Mouse (Mus musculus) hindbrain, embryonic 16.5 days (tissue): Measurements from ENCODE around the gene Rep15. TPM values are rescaled to one million over a fixed set of nuclear protein-coding genes. Genes with fewer than 3 reads are reported as not detected.

Experiments used
- ATAC-seq: fragments of 200-750 bp; cut with Nextera tagmentation; 2 replicates; pipeline ENCODE4 v1.8.0; 2017; ENCODE audit warnings: moderate TSS enrichment, moderate library complexity
- H3K27ac ChIP-seq: fragments of 300-500 bp; sonication (generic); 2 replicates; pipeline ENCODE4 v1.5.1; 2014; ENCODE audit warnings: low read depth, mild to moderate bottlenecking, control low read depth, low read length, moderate library complexity
- H3K27me3 ChIP-seq: fragments of 300-500 bp; sonication (generic); replicated peaks from 2 replicates; pipeline ENCODE4 v1.6.1; 2014; ENCODE audit warnings: low read length; ENCODE audit not compliant: control insufficient read depth, insufficient read depth
- H3K36me3 ChIP-seq: fragments of 300-500 bp; sonication (generic); 2 replicates; pipeline ENCODE4 v1.6.1; 2014; ENCODE audit warnings: mild to moderate bottlenecking, low read length, moderate library complexity, mixed read lengths; ENCODE audit not compliant: control insufficient read depth, insufficient read depth
- H3K4me1 ChIP-seq: fragments of 300-500 bp; sonication (generic); 2 replicates; pipeline ENCODE4 v1.6.1; 2014; ENCODE audit warnings: low read depth, low read length; ENCODE audit not compliant: control insufficient read depth, insufficient read depth
- H3K4me2 ChIP-seq: fragments of 300-500 bp; sonication (generic); 2 replicates; pipeline ENCODE4 v1.6.1; 2014; ENCODE audit warnings: mild to moderate bottlenecking, low read length, control low read depth, moderate library complexity
- H3K4me3 ChIP-seq: fragments of 300-500 bp; sonication (generic); 2 replicates; pipeline ENCODE4 v1.5.1; 2014; ENCODE audit warnings: mild to moderate bottlenecking, low read length, control low read depth, moderate library complexity
- H3K9ac ChIP-seq: fragments of 300-500 bp; sonication (generic); 2 replicates; pipeline ENCODE4 v1.6.1; 2014; ENCODE audit warnings: low read depth, mild to moderate bottlenecking, control low read depth, low read length, moderate library complexity
- H3K9me3 ChIP-seq: fragments of 300-500 bp; sonication (generic); 2 replicates; pipeline ENCODE4 v1.6.1; 2014; ENCODE audit warnings: mild to moderate bottlenecking, low read length, moderate library complexity; ENCODE audit not compliant: control insufficient read depth
- WGBS: fragments of 180-500 bp; shearing (Covaris S2); extraction: QIAGEN DNeasy Blood & Tissue Kit; methylation state at CpG from one replicate; pipeline ENCODE4 v1.1.7; 2014; 5-methylcytosine and 5-hydroxymethylcytosine counted together
- polyA plus RNA-seq: library from polyadenylated mRNA; unstranded; fragments of >200 nt; fragmentation: Nextera tagmentation; extraction: Ambion mirVana; gene quantifications from 2 replicates; pipeline ENCODE4 v1.2.1, GENCODE M21; 2015

The Rep15 gene
- polyA plus RNA-seq = 0.54 and 0.82 TPM in 2 replicates

DNA sequence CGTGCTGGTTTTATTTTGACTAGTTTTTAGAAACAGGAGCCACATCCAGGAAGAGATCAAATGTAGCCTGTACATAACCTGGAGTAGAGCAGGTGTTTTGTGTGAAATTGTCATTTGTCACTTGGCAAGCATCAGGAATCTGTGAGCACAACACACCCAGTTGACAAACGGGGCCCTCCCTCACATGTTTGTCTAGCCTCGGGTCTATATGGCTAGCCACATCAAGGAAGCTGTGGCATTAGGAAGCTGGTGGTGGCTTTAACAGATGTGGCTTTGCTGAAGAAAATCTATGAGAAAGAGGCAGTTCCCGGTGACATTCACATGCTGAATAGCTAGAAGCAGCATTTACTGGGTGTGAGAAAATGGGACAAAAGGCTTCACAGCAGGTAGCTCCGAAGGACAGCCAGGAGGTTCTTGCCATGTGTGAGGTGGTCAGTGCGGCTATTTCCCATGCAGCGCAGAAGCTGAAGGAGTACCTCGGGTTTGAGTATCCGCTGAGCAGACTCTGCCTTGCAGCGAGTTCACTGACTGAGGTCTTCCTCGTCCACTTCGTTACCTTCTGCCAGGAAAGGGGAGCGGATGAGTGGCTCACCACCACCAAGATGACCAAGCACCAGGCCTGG lies at the start of gene Rep15:
Gene Rep15, plus strand, starts transcription at position 282 of the 623 bp plus-strand sequence.
- no peak for ATAC-seq

DNA sequence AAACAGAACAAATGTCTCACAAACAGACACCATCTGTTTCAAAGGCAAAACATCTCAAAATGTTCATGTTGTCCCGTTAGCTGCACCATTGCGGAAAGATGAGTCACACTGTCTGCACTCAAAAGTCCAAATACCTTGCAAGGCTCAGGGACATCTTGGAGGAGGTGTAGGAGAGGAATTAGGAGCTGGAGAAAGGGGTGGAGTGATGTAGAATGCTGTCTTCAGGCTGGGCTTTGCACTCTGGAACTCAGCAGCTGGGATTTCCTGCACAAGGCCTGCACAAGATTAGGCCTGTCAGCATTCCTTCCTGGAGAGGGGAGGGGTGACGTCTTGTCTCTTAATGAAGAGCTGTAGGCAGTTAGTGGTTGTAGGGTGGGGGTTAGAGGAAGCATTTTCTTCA lies 47.8 kb upstream of the Rep15 start:
- 84% methylated on average over 3 of the region's 3 CpGs for WGBS
- no peak for ATAC-seq
- no peak overlapping the region for H3K4me2 ChIP-seq
- no peaks in the 10 kb centered on the region for H3K36me3 ChIP-seq
- H3K9me3 ChIP-seq = no peaks in the 10 kb centered on the region
- no peaks in the 10 kb centered on the region for H3K4me1 ChIP-seq
- no peak overlapping the region for H3K4me3 ChIP-seq
- H3K27ac ChIP-seq = no peak overlapping the region
- no peaks in the 10 kb centered on the region for H3K27me3 ChIP-seq
- no peak overlapping the region for H3K9ac ChIP-seq

More for the DNA sequence above, at the start of gene Rep15:
- WGBS = 39% methylated on average over 13 of the region's 13 CpGs
- no peak within 1 kb of the TSS for H3K27ac ChIP-seq
- no peaks in the 10 kb centered on the region for H3K9me3 ChIP-seq
- H3K27me3 ChIP-seq = no peaks in the 10 kb centered on the region
- H3K36me3 ChIP-seq = no peaks in the 10 kb centered on the region
- H3K4me1 ChIP-seq = no peaks in the 10 kb centered on the region
- H3K4me3 ChIP-seq = no peak within 1 kb of the TSS
- no peak within 1 kb of the TSS for H3K9ac ChIP-seq
- no peak within 1 kb of the TSS for H3K4me2 ChIP-seq

DNA sequence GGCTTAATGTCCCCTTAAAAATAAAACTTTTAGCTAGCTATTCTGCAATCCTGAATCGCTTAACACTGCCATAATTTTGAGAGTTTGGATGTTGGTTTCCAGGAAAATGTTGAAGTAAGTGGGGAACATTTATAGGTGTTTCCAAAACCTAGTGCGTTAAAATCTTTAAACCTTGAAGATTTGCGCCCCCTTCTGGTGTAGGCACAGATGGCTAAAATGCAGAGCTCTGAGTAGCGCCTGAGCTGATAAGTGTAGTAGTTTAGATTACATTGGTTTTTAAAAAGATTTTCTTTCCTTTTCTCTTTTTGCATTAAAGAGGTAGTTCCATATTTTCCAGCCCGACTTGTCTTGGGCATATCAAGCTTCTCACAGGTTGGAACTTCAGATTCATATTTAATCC lies 38.1 kb upstream of the Rep15 start:
- 44% methylated on average over 5 of the region's 5 CpGs for WGBS

DNA sequence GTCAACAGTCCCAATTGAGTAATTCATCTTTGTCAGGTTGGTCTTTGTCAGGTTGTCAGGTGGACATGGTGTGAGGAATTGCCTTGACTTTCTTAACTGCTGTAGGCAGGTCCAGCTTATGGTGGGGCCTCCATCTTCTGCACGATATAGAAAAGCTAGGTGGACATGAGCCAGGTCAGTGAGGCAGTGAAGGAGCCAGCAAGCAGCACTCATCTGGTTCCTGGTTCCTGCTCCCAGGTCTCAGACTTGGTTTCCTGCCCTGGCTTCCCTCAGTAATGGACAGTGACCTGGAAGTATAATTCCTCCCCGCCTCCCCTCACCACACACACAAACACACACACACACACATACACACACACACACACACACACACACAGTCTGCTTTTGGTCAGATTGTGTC lies 37.0 kb upstream of the Rep15 start:
- Histone ChIP-seq H3K27ac (no peak overlapping the region), H3K27me3 (no peaks in the 10 kb centered on the region), H3K36me3 (no peaks in the 10 kb centered on the region), H3K4me2 (no peak overlapping the region), H3K4me3 (no peak overlapping the region), H3K9ac (no peak overlapping the region), H3K9me3 (no peaks in the 10 kb centered on the region), H3K4me1 (no peaks in the 10 kb centered on the region)
- 58% methylated on average over 2 of the region's 2 CpGs for WGBS
- ATAC-seq = no peak

More for the DNA sequence above, 38.1 kb upstream of the Rep15 start:
- H3K9me3 ChIP-seq = no peaks in the 10 kb centered on the region
- no peak overlapping the region for H3K27ac ChIP-seq
- H3K9ac ChIP-seq = no peak overlapping the region
- H3K36me3 ChIP-seq = no peaks in the 10 kb centered on the region
- H3K4me3 ChIP-seq = no peak overlapping the region
- no peaks in the 10 kb centered on the region for H3K27me3 ChIP-seq
- ATAC-seq = no peak
- no peaks in the 10 kb centered on the region for H3K4me1 ChIP-seq
- H3K4me2 ChIP-seq = no peak overlapping the region

DNA sequence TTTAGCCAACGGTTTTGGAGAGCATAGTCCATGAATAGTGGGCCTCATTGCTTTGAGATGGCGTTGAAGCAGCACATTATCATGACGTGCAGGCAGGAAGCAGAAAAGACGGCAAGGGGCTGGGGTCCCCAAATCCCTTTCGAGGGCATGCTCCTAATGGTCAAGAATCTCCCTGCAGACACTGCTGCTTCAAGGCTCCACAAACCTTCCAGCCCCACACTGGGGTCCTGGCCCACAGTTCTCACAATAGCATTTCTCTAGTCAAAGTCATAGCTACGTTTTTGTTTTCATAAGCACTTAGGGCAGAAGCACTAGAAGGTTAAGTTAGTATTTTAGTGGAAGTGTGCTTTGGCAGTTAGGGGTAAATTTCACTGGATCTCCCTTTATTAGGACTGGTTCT lies 36.5 kb upstream of the Rep15 start:
- no peak overlapping the region for H3K4me3 ChIP-seq
- H3K27me3 ChIP-seq = no peaks in the 10 kb centered on the region
- no peaks in the 10 kb centered on the region for H3K9me3 ChIP-seq
- 88% methylated on average over 6 of the region's 6 CpGs for WGBS
- ATAC-seq = no peak
- no peak overlapping the region for H3K27ac ChIP-seq
- no peaks in the 10 kb centered on the region for H3K4me1 ChIP-seq
- no peak overlapping the region for H3K9ac ChIP-seq
- no peak overlapping the region for H3K4me2 ChIP-seq
- H3K36me3 ChIP-seq = no peaks in the 10 kb centered on the region

DNA sequence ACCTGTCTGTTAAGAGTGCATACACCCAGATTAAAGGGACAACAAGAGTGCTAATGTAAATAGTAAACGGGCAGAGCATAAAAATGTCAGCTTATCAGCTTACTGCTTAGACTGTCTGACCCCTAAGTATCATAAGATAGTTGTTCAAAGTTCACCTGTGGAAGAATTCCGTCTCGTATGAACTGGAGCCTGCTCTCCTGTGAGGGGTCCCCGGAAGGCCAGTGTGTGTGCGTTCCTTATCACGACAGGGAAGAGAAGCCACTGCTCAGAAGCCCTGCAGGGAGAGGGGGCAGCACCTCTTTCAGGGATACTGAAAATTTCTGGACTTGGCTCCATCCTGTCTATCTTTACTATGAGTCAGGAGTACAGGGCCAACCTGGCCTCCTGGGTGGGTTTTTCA lies 35.4 kb upstream of the Rep15 start:
- no peak overlapping the region for H3K27ac ChIP-seq
- no peaks in the 10 kb centered on the region for H3K4me1 ChIP-seq
- ATAC-seq = no peak
- H3K27me3 ChIP-seq = no peaks in the 10 kb centered on the region
- H3K36me3 ChIP-seq = no peaks in the 10 kb centered on the region
- no peak overlapping the region for H3K9ac ChIP-seq
- 89% methylated on average over 6 of the region's 6 CpGs for WGBS
- no peak overlapping the region for H3K4me2 ChIP-seq
- H3K4me3 ChIP-seq = no peak overlapping the region
- H3K9me3 ChIP-seq = no peaks in the 10 kb centered on the region

DNA sequence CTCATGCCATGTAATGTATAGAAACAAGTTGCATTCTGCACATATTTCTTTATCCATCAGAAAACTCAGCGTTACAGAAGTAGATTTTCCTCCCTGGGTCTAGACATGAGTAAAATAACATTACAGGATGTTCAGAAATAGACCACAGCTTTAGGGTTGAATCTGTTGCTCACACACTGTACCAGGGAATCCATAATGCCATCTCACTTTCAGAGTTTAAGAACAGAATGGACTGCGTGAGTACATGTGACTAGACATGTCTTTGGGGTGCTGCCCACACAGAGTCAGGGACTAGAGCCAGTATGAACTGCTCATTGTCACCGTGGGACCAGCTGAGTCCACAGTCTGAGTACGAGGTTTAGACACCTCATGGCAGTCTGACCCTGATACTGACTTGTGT lies 33.7 kb upstream of the Rep15 start:
- H3K9ac ChIP-seq = no peak overlapping the region
- no peaks in the 10 kb centered on the region for H3K36me3 ChIP-seq
- H3K4me1 ChIP-seq = no peaks in the 10 kb centered on the region
- no peaks in the 10 kb centered on the region for H3K9me3 ChIP-seq
- H3K27me3 ChIP-seq = no peaks in the 10 kb centered on the region
- no peak overlapping the region for H3K27ac ChIP-seq
- no peak for ATAC-seq
- 93% methylated on average over 4 of the region's 4 CpGs for WGBS
- H3K4me3 ChIP-seq = no peak overlapping the region
- no peak overlapping the region for H3K4me2 ChIP-seq

DNA sequence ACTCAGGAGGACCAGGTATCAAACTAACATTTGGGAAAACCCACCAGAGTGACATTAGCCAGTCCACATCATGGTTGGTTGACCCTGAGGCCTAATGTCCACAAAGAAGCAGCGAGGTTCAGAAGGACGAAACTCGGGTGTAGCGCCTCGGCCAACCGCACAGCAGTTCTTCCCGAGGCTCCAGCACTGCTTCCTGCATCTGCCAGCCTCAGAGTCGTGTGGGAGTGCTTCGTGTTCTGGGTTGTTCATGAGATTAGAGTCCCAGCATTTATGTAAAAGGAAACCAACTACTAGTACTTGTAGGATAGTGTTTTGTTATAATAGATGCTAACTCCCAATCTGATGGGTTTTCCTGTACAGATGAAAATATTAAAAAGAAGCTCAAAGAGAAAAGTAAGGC lies 33.1 kb upstream of the Rep15 start:
- Histone ChIP-seq H3K4me2 (no peak overlapping the region), H3K9me3 (no peaks in the 10 kb centered on the region), H3K9ac (no peak overlapping the region), H3K27me3 (no peaks in the 10 kb centered on the region), H3K27ac (no peak overlapping the region), H3K4me3 (no peak overlapping the region), H3K36me3 (no peaks in the 10 kb centered on the region), H3K4me1 (no peaks in the 10 kb centered on the region)
- no peak for ATAC-seq
- WGBS = 90% methylated on average over 9 of the region's 9 CpGs

DNA sequence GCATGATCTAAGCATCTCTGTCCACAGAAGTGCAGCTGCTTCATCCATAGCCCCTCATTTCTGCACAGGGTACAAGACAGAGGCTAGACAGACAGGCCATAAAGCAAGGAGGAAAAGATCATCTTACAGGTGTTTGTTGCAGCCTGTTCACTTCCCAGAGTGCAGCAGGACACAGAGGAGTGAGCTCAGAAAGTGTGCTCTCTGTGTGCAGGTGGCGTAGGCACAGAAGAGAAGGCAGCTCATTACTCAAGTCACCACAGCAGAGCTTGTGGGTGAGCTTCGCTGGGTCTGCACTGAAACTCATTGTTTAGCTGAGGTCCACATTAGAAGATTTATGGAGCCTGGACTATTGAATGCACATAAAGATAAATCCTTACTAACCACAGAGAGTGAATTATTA lies 32.6 kb upstream of the Rep15 start:
- no peak for ATAC-seq
- 64% methylated on average over 2 of the region's 2 CpGs for WGBS
- no peak overlapping the region for H3K9ac ChIP-seq
- H3K4me3 ChIP-seq = no peak overlapping the region
- H3K4me2 ChIP-seq = no peak overlapping the region
- no peaks in the 10 kb centered on the region for H3K27me3 ChIP-seq
- no peaks in the 10 kb centered on the region for H3K36me3 ChIP-seq
- no peak overlapping the region for H3K27ac ChIP-seq
- H3K9me3 ChIP-seq = no peaks in the 10 kb centered on the region
- no peaks in the 10 kb centered on the region for H3K4me1 ChIP-seq

DNA sequence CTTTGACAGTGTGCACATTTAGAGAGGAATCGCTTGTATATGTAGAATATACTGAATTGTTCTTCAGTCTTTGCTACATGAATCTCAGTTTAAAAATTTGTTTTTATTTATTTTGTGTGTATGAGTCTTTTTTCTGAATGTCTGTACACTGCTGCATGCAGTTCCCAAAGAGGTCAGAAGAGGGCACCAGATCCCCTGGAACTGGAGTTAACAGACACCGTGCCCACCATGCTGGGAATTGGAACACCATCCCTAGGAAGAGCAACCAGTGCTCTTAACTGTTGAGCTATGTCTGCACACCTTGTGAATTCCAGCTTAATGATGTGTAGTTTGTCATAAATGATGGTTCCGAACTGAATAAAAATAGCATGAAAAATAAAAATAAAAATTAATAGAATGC lies 24.2 kb upstream of the Rep15 start:
- no peaks in the 10 kb centered on the region for H3K9me3 ChIP-seq
- WGBS = 65% methylated on average over 3 of the region's 3 CpGs
- no peak overlapping the region for H3K4me2 ChIP-seq
- H3K4me1 ChIP-seq = no peaks in the 10 kb centered on the region
- H3K27me3 ChIP-seq = no peaks in the 10 kb centered on the region
- H3K36me3 ChIP-seq = no peaks in the 10 kb centered on the region
- no peak overlapping the region for H3K4me3 ChIP-seq
- no peak overlapping the region for H3K27ac ChIP-seq
- no peak for ATAC-seq
- no peak overlapping the region for H3K9ac ChIP-seq
